Mouse (Mus musculus): Measurements from ENCODE around the gene Myrfl.

GRCm38 (mm10) chr10:116908901-116909642 lies 12.4 kb upstream of the Myrfl start:
- TF ChIP-seq CTCF (IDR thresholded peaks at IDR 0.05) (no peak), EP300 (IDR thresholded peaks at IDR 0.05) (no peak)

Measured in lung, postnatal 0 days (tissue).